Mouse (Mus musculus) hindbrain, embryonic 11.5 days (tissue): ENCODE results near the gene Sh3pxd2b. TPM values are rescaled to one million over a fixed set of nuclear protein-coding genes. Genes with fewer than 3 reads are reported as not detected.

ENCODE experiments used
- ATAC-seq: fragments of 200-750 bp; cut with Nextera tagmentation; 2 replicates; pipeline ENCODE4 v1.8.0; 2017; ENCODE audit warnings: mild to moderate bottlenecking, moderate TSS enrichment, moderate library complexity; ENCODE audit not compliant: low FRiP score
- DNase-seq: peaks from one replicate; pipeline ENCODE4 v3.0.0-alpha.2; 2015; ENCODE audit warnings: low spot score
- H3K27ac ChIP-seq: fragments of 300-500 bp; sonication (generic); 2 replicates; pipeline ENCODE4 v1.5.1; 2014; ENCODE audit warnings: mild to moderate bottlenecking, low read depth, low read length
- H3K27me3 ChIP-seq: fragments of 300-500 bp; sonication (generic); 2 replicates; pipeline ENCODE4 v1.6.1; 2014; ENCODE audit warnings: mild to moderate bottlenecking, low read length, moderate library complexity, mixed read lengths; ENCODE audit not compliant: control insufficient read depth, insufficient read depth
- H3K36me3 ChIP-seq: fragments of 300-500 bp; sonication (generic); 2 replicates; pipeline ENCODE4 v1.6.1; 2014; ENCODE audit warnings: mild to moderate bottlenecking, low read length, moderate library complexity, mixed read lengths; ENCODE audit not compliant: control insufficient read depth, insufficient read depth
- H3K4me1 ChIP-seq: fragments of 300-500 bp; sonication (generic); replicated peaks from 2 replicates; pipeline ENCODE4 v1.6.1; 2014; ENCODE audit warnings: low read length, mixed read lengths; ENCODE audit not compliant: control insufficient read depth, insufficient read depth
- H3K4me2 ChIP-seq: fragments of 300-500 bp; sonication (generic); replicated peaks from 2 replicates; pipeline ENCODE4 v1.6.1; 2014; ENCODE audit warnings: mild to moderate bottlenecking, low read depth, low read length
- H3K4me3 ChIP-seq: fragments of 300-500 bp; sonication (generic); 2 replicates; pipeline ENCODE4 v1.5.1; 2014; ENCODE audit warnings: low read depth, low read length
- H3K9ac ChIP-seq: fragments of 300-500 bp; sonication (generic); 2 replicates; pipeline ENCODE4 v1.6.1; 2014; ENCODE audit warnings: low read depth, low read length
- H3K9me3 ChIP-seq: fragments of 300-500 bp; sonication (generic); 2 replicates; pipeline ENCODE4 v1.6.1; 2016; ENCODE audit warnings: low read length; ENCODE audit not compliant: control insufficient read depth
- WGBS: fragments of 180-500 bp; shearing (Covaris S2); extraction: QIAGEN DNeasy Blood & Tissue Kit; methylation state at CpG from one replicate; pipeline ENCODE4 v1.1.7; 2014; 5-methylcytosine and 5-hydroxymethylcytosine counted together
- polyA plus RNA-seq: library from polyadenylated mRNA; unstranded; fragments of >200 nt; fragmentation: Nextera tagmentation; extraction: Ambion mirVana; gene quantifications from 2 replicates; pipeline ENCODE4 v1.2.1, GENCODE M21; 2014

The Sh3pxd2b gene
- polyA plus RNA-seq, 1 experiment from 2014 or later: 24.2 TPM

- Histone ChIP-seq H3K27ac (no peak overlapping the region), H3K4me2 (no peak overlapping the region), H3K9me3 (no peaks in the 10 kb centered on the region), H3K27me3 (no peaks in the 10 kb centered on the region), H3K4me3 (no peak overlapping the region), H3K9ac (no peak overlapping the region), H3K36me3 (peaks cover 5% of the 10 kb centered on the region), H3K4me1 (no peaks in the 10 kb centered on the region)
- DNase-seq (no peak), ATAC-seq (no peak)
- 80% methylated on average over 2 of the region's 2 CpGs for WGBS
Measured at GRCm38 (mm10) chr11:32393095-32393494, 45.5 kb downstream of the Sh3pxd2b start.

- no peak overlapping the region for H3K4me2 ChIP-seq
- H3K9me3 ChIP-seq: no peaks in the 10 kb centered on the region
- no peaks in the 10 kb centered on the region for H3K27me3 ChIP-seq
- no peak overlapping the region for H3K9ac ChIP-seq
- H3K4me3 ChIP-seq: no peak overlapping the region
- H3K27ac ChIP-seq: no peak overlapping the region
- DNase-seq (no peak), ATAC-seq (no peak)
- H3K4me1 ChIP-seq: no peaks in the 10 kb centered on the region
- peaks cover 8% of the 10 kb centered on the region for H3K36me3 ChIP-seq
- 89% methylated on average over 6 of the region's 6 CpGs for WGBS
Measured at GRCm38 (mm10) chr11:32395791-32396190, 48.2 kb downstream of the Sh3pxd2b start.

GRCm38 (mm10) chr11:32398446-32398845, 50.8 kb downstream of the Sh3pxd2b start:
- no peaks in the 10 kb centered on the region for H3K9me3 ChIP-seq
- no peaks in the 10 kb centered on the region for H3K4me1 ChIP-seq
- no peak overlapping the region for H3K9ac ChIP-seq
- H3K27me3 ChIP-seq: no peaks in the 10 kb centered on the region
- H3K4me3 ChIP-seq: no peak overlapping the region
- DNase-seq (no peak), ATAC-seq (no peak)
- H3K4me2 ChIP-seq: no peak overlapping the region
- H3K27ac ChIP-seq: no peak overlapping the region
- WGBS: 80% methylated on average over 2 of the region's 2 CpGs
- H3K36me3 ChIP-seq: peaks cover 8% of the 10 kb centered on the region

GRCm38 (mm10) chr11:32399261-32399660, 51.6 kb downstream of the Sh3pxd2b start:
- Histone ChIP-seq H3K4me2 (no peak overlapping the region), H3K27ac (no peak overlapping the region), H3K4me1 (no peaks in the 10 kb centered on the region), H3K36me3 (peaks cover 4% of the 10 kb centered on the region; the same call in 1 of the 2 replicates), H3K4me3 (no peak overlapping the region), H3K9me3 (no peaks in the 10 kb centered on the region), H3K9ac (no peak overlapping the region), H3K27me3 (no peaks in the 10 kb centered on the region)
- no peak for DNase-seq
- no peak for ATAC-seq
- WGBS: 73% methylated on average over 2 of the region's 2 CpGs

- Histone ChIP-seq H3K4me1 (0 out of 2 replicates have a peak, but pooled peaks cover 2% of the 10 kb centered on the region), H3K9ac (no peak overlapping the region), H3K36me3 (peaks cover 3% of the 10 kb centered on the region; the same call in 1 of the 2 replicates), H3K27me3 (no peaks in the 10 kb centered on the region), H3K4me2 (no peak overlapping the region), H3K4me3 (no peak overlapping the region), H3K27ac (no peak overlapping the region), H3K9me3 (no peaks in the 10 kb centered on the region)
- ATAC-seq (no peak), DNase-seq (no peak)
- 76% methylated on average over 7 of the region's 7 CpGs for WGBS
Measured at GRCm38 (mm10) chr11:32402712-32403111, 55.1 kb downstream of the Sh3pxd2b start.

GRCm38 (mm10) chr11:32404708-32405107, 57.1 kb downstream of the Sh3pxd2b start:
- no peak overlapping the region for H3K4me3 ChIP-seq
- no peak overlapping the region for H3K4me2 ChIP-seq
- DNase-seq (no peak), ATAC-seq (no peak)
- 87% methylated on average over 3 of the region's 3 CpGs for WGBS
- H3K36me3 ChIP-seq: peaks cover 3% of the 10 kb centered on the region; the same call in 1 of the 2 replicates
- no peak overlapping the region for H3K27ac ChIP-seq
- no peak overlapping the region for H3K9ac ChIP-seq
- no peaks in the 10 kb centered on the region for H3K9me3 ChIP-seq
- H3K4me1 ChIP-seq: 0 out of 2 replicates have a peak, but pooled peaks cover 2% of the 10 kb centered on the region
- no peaks in the 10 kb centered on the region for H3K27me3 ChIP-seq

GRCm38 (mm10) chr11:32407863-32408262, 60.2 kb downstream of the Sh3pxd2b start:
- Histone ChIP-seq H3K9ac (no peak overlapping the region), H3K9me3 (no peaks in the 10 kb centered on the region), H3K4me3 (no peak overlapping the region), H3K36me3 (no peaks in the 10 kb centered on the region; the same call in 1 of the 2 replicates), H3K4me2 (no peak overlapping the region), H3K27ac (no peak overlapping the region), H3K27me3 (no peaks in the 10 kb centered on the region), H3K4me1 (0 out of 2 replicates have a peak, but pooled peaks cover 2% of the 10 kb centered on the region)
- WGBS: 88% methylated on average over 2 of the region's 3 CpGs
- DNase-seq (no peak), ATAC-seq (no peak)

GRCm38 (mm10) chr11:32409052-32409451, 61.4 kb downstream of the Sh3pxd2b start:
- no peaks in the 10 kb centered on the region; the same call in 1 of the 2 replicates for H3K36me3 ChIP-seq

GRCm38 (mm10) chr11:32409823-32410562, 62.4 kb downstream of the Sh3pxd2b start:
- Histone ChIP-seq H3K9me3 (no peaks in the 10 kb centered on the region), H3K9ac (no peak overlapping the region), H3K4me2 (no peak overlapping the region), H3K27me3 (no peaks in the 10 kb centered on the region), H3K27ac (no peak overlapping the region), H3K36me3 (no peaks in the 10 kb centered on the region; the same call in 1 of the 2 replicates), H3K4me3 (no peak overlapping the region), H3K4me1 (0 out of 2 replicates have a peak, but pooled peaks cover 2% of the 10 kb centered on the region)
- ATAC-seq: no peak
- 90% methylated on average over 11 of the region's 11 CpGs for WGBS
- DNase-seq: no peak

More at GRCm38 (mm10) chr11:32409052-32409451, 61.4 kb downstream of the Sh3pxd2b start:
- Histone ChIP-seq H3K4me3 (no peak overlapping the region), H3K4me1 (0 out of 2 replicates have a peak, but pooled peaks cover 2% of the 10 kb centered on the region), H3K27ac (no peak overlapping the region), H3K4me2 (no peak overlapping the region), H3K27me3 (no peaks in the 10 kb centered on the region), H3K9ac (no peak overlapping the region), H3K9me3 (no peaks in the 10 kb centered on the region)
- no peak for DNase-seq
- no peak for ATAC-seq
